ENCODE assay signal across 9 mouse cellular contexts in genomic region chr19:11611541-11611945, GRCm38 (mm10). TPM values are rescaled to one million over a fixed set of nuclear protein-coding genes. Genes with fewer than 3 reads are reported as not detected.
A peak's percentile ranks its signal among the peaks of the same experiment; 100 is the strongest.
DNase-seq lines count a peak whose midpoint lies in the region; ATAC-seq lines count a peak whose summit lies in the region.
"Had no signal": no experiment of that assay in that cellular context is flagged by ENCODE, and none has a peak within 500 bp of the region (broad histone marks: within the 10 kb centered on the region; RNA-seq: fewer than 3 reads in every experiment).

No protein-coding gene starts in this region.

- no peaks in the 10 kb centered on the region for H3K36me3 ChIP-seq in forebrain, embryonic 11.5 days (ENCODE audit: control insufficient read depth, insufficient read depth, low read length)
- no peaks in the 10 kb centered on the region for H3K36me3 ChIP-seq in forebrain, embryonic 10.5 days (replicated peaks)
- H3K36me3 ChIP-seq in hindbrain, embryonic 10.5 days: no peaks in the 10 kb centered on the region

- WGBS in forebrain, embryonic 11.5 days: 28% methylated on average over 6 of the region's 6 CpGs
- 30% methylated on average over 6 of the region's 6 CpGs for WGBS in forebrain, embryonic 10.5 days
- WGBS in hindbrain, embryonic 10.5 days: 29% methylated on average over 6 of the region's 6 CpGs

- no peak overlapping the region for H3K27ac ChIP-seq in forebrain, embryonic 11.5 days (ENCODE audit: low read depth, low read length)
- H3K27ac ChIP-seq in forebrain, embryonic 10.5 days: no peak overlapping the region
- H3K27ac ChIP-seq in hindbrain, embryonic 10.5 days: no peak overlapping the region

- no peak overlapping the region for H3K9ac ChIP-seq in forebrain, embryonic 11.5 days (ENCODE audit: low read length)

- peak; percentile 69 for ATAC-seq in forebrain, embryonic 11.5 days (replicated peaks; ENCODE audit: low FRiP score)

- DNase-seq in forebrain, embryonic 11.5 days (ENCODE audit: low spot score): peak; percentile 54
- DNase-seq in forebrain, embryonic 10.5 days (ENCODE audit: extremely low spot score, low spot score): no peak
- DNase-seq in B cell, adult 2 months: peak; percentile 37 to 44
- DNase-seq in c-Kit-positive CD71-positive TER-119-positive erythroid progenitor cells, embryonic 14.5 days (ENCODE audit: low spot score): peak; percentile 33
- DNase-seq in hindbrain, embryonic 10.5 days (ENCODE audit: low spot score): peak; percentile 5
- DNase-seq in layer of hippocampus, postnatal 10 days (ENCODE audit: low spot score in 2 of 2): peak; percentile 8 to 31
- DNase-seq in lung, postnatal 14 days: peak; percentile 17
- peak; percentile 32 to 40 for DNase-seq in right cerebral cortex, postnatal 10 days (ENCODE audit: low spot score in 2 of 2)

- H3K9me3 ChIP-seq in forebrain, embryonic 11.5 days (ENCODE audit: control insufficient read depth, low read length): no peaks in the 10 kb centered on the region
- H3K9me3 ChIP-seq in forebrain, embryonic 10.5 days: no peaks in the 10 kb centered on the region
- H3K9me3 ChIP-seq in hindbrain, embryonic 10.5 days: no peaks in the 10 kb centered on the region

- H3K4me2 ChIP-seq in forebrain, embryonic 11.5 days (ENCODE audit: low read depth, low read length, severe bottlenecking): no peak overlapping the region

- no peaks in the 10 kb centered on the region for H3K27me3 ChIP-seq in forebrain, embryonic 11.5 days (ENCODE audit: control insufficient read depth, insufficient read depth, low read length)
- H3K27me3 ChIP-seq in forebrain, embryonic 10.5 days (ENCODE audit: poor library complexity, severe bottlenecking): no peaks in the 10 kb centered on the region
- no peaks in the 10 kb centered on the region for H3K27me3 ChIP-seq in hindbrain, embryonic 10.5 days (ENCODE audit: insufficient read depth, poor library complexity, severe bottlenecking)

- H3K4me1 ChIP-seq in forebrain, embryonic 11.5 days (replicated peaks; ENCODE audit: control insufficient read depth, insufficient read depth, low read length): no peaks in the 10 kb centered on the region
- no peaks in the 10 kb centered on the region for H3K4me1 ChIP-seq in forebrain, embryonic 10.5 days
- H3K4me1 ChIP-seq in hindbrain, embryonic 10.5 days (replicated peaks): no peaks in the 10 kb centered on the region; the same call in 1 of the 2 replicates

- H3K4me3 ChIP-seq in forebrain, embryonic 11.5 days (ENCODE audit: low read depth, low read length): no peak overlapping the region
- H3K4me3 ChIP-seq in forebrain, embryonic 10.5 days: no peak overlapping the region
- H3K4me3 ChIP-seq in hindbrain, embryonic 10.5 days: no peak overlapping the region

RNA-seq across cellular contexts. Expression of gene Ms4a6d, which starts 6.9 kb away (rescaled TPM):
- 1.8 and 2.2 TPM in 2 replicates for polyA plus RNA-seq in forebrain, embryonic 11.5 days (2014; fragmentation: Nextera tagmentation; extraction: Ambion mirVana)
- 0.71 and 1.5 TPM in 2 replicates for polyA plus RNA-seq in forebrain, embryonic 10.5 days (2016; fragmentation: Nextera tagmentation; extraction: Ambion mirVana)
- polyA plus RNA-seq in hindbrain, embryonic 10.5 days (2016; fragmentation: Nextera tagmentation; extraction: Ambion mirVana): 1.4 and 2.8 TPM in 2 replicates
- total RNA-seq in layer of hippocampus, postnatal 10 days (2021): 1 to 10 TPM in 1 of 2 experiments, under 1 TPM in 1; 0.25 to 1.2 TPM

RNA-seq across cellular contexts. Expression of gene Ms4a2, which starts 12.0 kb away (rescaled TPM):
- not detected in 2 replicates for polyA plus RNA-seq in forebrain, embryonic 11.5 days (2014; fragmentation: Nextera tagmentation; extraction: Ambion mirVana)
- 0.17 TPM in 1 of 2 replicates, not detected in the other for polyA plus RNA-seq in forebrain, embryonic 10.5 days (2016; fragmentation: Nextera tagmentation; extraction: Ambion mirVana)
- polyA plus RNA-seq in hindbrain, embryonic 10.5 days (2016; fragmentation: Nextera tagmentation; extraction: Ambion mirVana): not detected in 2 replicates
- not detected for total RNA-seq in layer of hippocampus, postnatal 10 days (2021)
- total RNA-seq: heart, postnatal 14 days had no signal

RNA-seq across cellular contexts. Expression of gene Ms4a3, which starts 29.1 kb away (rescaled TPM):
- not detected in 2 replicates for polyA plus RNA-seq in forebrain, embryonic 11.5 days (2014; fragmentation: Nextera tagmentation; extraction: Ambion mirVana)
- polyA plus RNA-seq in forebrain, embryonic 10.5 days (2016; fragmentation: Nextera tagmentation; extraction: Ambion mirVana): not detected in 2 replicates
- polyA plus RNA-seq in hindbrain, embryonic 10.5 days (2016; fragmentation: Nextera tagmentation; extraction: Ambion mirVana): not detected in 2 replicates
- total RNA-seq in layer of hippocampus, postnatal 10 days (2021): not detected
- total RNA-seq: heart, postnatal 14 days had no signal

RNA-seq across cellular contexts. Expression of gene Oosp2, which starts 48.8 kb away (rescaled TPM):
- not detected in 2 replicates for polyA plus RNA-seq in forebrain, embryonic 11.5 days (2014; fragmentation: Nextera tagmentation; extraction: Ambion mirVana)
- not detected in 2 replicates for polyA plus RNA-seq in forebrain, embryonic 10.5 days (2016; fragmentation: Nextera tagmentation; extraction: Ambion mirVana)
- polyA plus RNA-seq in hindbrain, embryonic 10.5 days (2016; fragmentation: Nextera tagmentation; extraction: Ambion mirVana): not detected in 2 replicates
- total RNA-seq in layer of hippocampus, postnatal 10 days (2021): not detected
- total RNA-seq: heart, postnatal 14 days had no signal
